Mouse (Mus musculus) urinary bladder, postnatal 10 days (tissue): ENCODE data around the gene Aqp9.

Source experiments
- DNase-seq: peaks from one replicate; pipeline ENCODE4 v3.0.0; 2022; ENCODE audit warnings: low spot score

Gene Aqp9

GRCm38 (mm10) chr9:71167473-71168215 lies 838 bp downstream of the Aqp9 start:
- DNase-seq = no peak

- DNase-seq = no peak
Observed at GRCm38 (mm10) chr9:71166871-71167465, 1.5 kb downstream of the Aqp9 start.

GRCm38 (mm10) chr9:71166019-71166705 lies 2.3 kb downstream of the Aqp9 start:
- DNase-seq = no peak

- DNase-seq = no peak
Observed at GRCm38 (mm10) chr9:71165510-71165909, 3.0 kb downstream of the Aqp9 start.

GRCm38 (mm10) chr9:71165061-71165460 lies 3.4 kb downstream of the Aqp9 start:
- no peak for DNase-seq

GRCm38 (mm10) chr9:71164353-71164752 lies 4.1 kb downstream of the Aqp9 start:
- DNase-seq = no peak

- DNase-seq = no peak
Observed at GRCm38 (mm10) chr9:71162858-71163740, 5.4 kb downstream of the Aqp9 start.

GRCm38 (mm10) chr9:71162131-71162857 lies 6.2 kb downstream of the Aqp9 start:
- no peak for DNase-seq

- no peak for DNase-seq
Observed at GRCm38 (mm10) chr9:71160849-71161711, 7.4 kb downstream of the Aqp9 start.

- DNase-seq = no peak
Observed at GRCm38 (mm10) chr9:71159686-71160085, 8.8 kb downstream of the Aqp9 start.

- no peak for DNase-seq
Observed at GRCm38 (mm10) chr9:71159060-71159626, 9.3 kb downstream of the Aqp9 start.

- DNase-seq = no peak
Observed at GRCm38 (mm10) chr9:71157921-71158646, 10.4 kb downstream of the Aqp9 start.

GRCm38 (mm10) chr9:71156447-71157035 lies 11.9 kb downstream of the Aqp9 start:
- DNase-seq = no peak

GRCm38 (mm10) chr9:71155399-71156005 lies 13.0 kb downstream of the Aqp9 start:
- DNase-seq = no peak

- no peak for DNase-seq
Observed at GRCm38 (mm10) chr9:71151386-71151785, 17.1 kb downstream of the Aqp9 start.

- DNase-seq = no peak
Observed at GRCm38 (mm10) chr9:71150175-71150574, 18.3 kb downstream of the Aqp9 start.

GRCm38 (mm10) chr9:71148890-71149289 lies 19.6 kb downstream of the Aqp9 start:
- no peak for DNase-seq

- no peak for DNase-seq
Observed at GRCm38 (mm10) chr9:71146210-71146609, 22.3 kb downstream of the Aqp9 start.

GRCm38 (mm10) chr9:71140205-71140604 lies 28.3 kb downstream of the Aqp9 start:
- DNase-seq = no peak
